Mouse (Mus musculus): ENCODE measurements around the gene Sdk2. TPM values are rescaled to one million over a fixed set of nuclear protein-coding genes. Genes with fewer than 3 reads are reported as not detected.

The Sdk2 gene
- polyA plus RNA-seq, 1 experiment from 2014 or later, result 4.3 TPM

DNA sequence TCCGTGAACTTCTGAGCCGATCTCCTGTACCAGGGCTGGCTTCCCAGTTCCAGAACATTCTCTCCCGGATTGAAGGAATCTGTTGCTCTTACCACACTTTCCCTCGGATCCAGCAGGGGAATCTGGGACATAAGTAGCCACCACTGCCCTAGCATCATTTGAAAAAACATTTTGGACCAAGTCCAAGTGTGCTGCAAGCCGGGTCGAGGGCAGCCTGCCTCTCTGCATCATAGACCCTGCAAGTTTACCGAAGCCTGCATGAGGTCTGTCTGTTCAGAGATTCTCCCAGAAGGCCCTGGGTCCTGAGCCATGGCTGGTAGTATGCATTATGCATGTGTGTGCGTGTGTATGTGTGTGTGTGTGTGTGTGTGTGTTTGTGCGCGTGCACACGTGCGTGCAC is 271.0 kb downstream of the Sdk2 start:
- H3K27ac ChIP-seq (ENCODE audit: low read length), result no peak overlapping the region
- no peaks in the 10 kb centered on the region for H3K27me3 ChIP-seq (ENCODE audit: control insufficient read depth, insufficient read depth, low read length)
- 76% methylated on average over 12 of the region's 12 CpGs for WGBS
- ATAC-seq (ENCODE audit: insufficient number of reproducible peaks, insufficient read depth, low FRiP score, low read depth), result no peak
- H3K4me2 ChIP-seq (replicated peaks; ENCODE audit: low read depth, low read length), result no peak overlapping the region
- H3K9me3 ChIP-seq (ENCODE audit: control insufficient read depth, low read depth, low read length), result no peaks in the 10 kb centered on the region
- peaks cover 14% of the 10 kb centered on the region for H3K4me1 ChIP-seq (ENCODE audit: control insufficient read depth, insufficient read depth, low read length)
- H3K4me3 ChIP-seq (ENCODE audit: low read depth, low read length), result no peak overlapping the region
- no peaks in the 10 kb centered on the region for H3K36me3 ChIP-seq (ENCODE audit: control insufficient read depth, insufficient read depth, low read length)
- H3K9ac ChIP-seq (replicated peaks; ENCODE audit: low read depth, low read length), result no peak overlapping the region

DNA sequence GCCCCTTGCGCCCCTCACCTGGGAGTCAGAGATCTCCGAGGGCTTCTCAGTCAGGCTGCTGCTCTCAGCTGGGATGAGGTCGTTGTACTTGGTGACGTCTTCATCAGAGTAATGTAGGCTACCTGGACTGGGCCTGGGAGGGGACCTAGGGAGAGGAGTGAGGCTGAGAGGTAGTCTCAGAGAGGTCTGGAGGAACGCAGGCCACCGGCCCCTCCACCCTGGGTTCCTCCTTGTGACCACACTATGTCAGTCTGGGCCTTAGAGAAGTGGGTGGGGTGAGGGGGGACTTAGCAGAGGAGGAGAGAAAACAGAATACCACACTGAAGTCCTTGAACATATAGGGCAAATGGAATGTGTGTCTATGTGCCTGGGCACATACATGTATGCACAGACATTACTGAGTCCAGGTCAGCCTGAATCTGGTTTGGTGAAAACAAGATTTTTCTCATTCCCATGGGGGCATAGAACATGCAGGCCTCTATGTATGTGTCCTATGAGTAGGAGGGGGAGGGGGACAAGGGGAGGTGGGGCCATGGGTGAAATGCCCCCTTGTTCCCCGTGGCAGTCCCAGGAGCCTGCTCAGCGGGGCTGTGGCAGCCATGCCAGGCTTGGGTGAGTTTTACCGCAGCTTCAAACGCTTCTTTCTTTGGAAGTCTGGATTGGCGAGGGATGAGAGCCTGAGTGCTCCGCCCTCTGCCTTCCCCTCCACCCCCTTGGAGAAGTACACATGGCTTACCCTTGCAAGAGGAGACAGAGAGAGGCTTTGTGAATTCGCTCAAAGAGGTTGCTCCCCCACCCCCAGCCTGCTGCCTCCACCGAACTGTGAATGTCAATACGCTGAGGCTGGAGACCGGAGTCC is 275.3 kb downstream of the Sdk2 start:
- Histone ChIP-seq H3K4me3 (ENCODE audit: low read depth, low read length) (no peak overlapping the region), H3K9me3 (ENCODE audit: control insufficient read depth, low read depth, low read length) (no peaks in the 10 kb centered on the region), H3K27ac (ENCODE audit: low read length) (peak overlapping the region; percentile 39), H3K36me3 (ENCODE audit: control insufficient read depth, insufficient read depth, low read length) (no peaks in the 10 kb centered on the region), H3K4me2 (replicated peaks; ENCODE audit: low read depth, low read length) (no peak overlapping the region), H3K9ac (replicated peaks; ENCODE audit: low read depth, low read length) (no peak overlapping the region), H3K4me1 (ENCODE audit: control insufficient read depth, insufficient read depth, low read length) (peaks cover 21% of the 10 kb centered on the region), H3K27me3 (ENCODE audit: control insufficient read depth, insufficient read depth, low read length) (no peaks in the 10 kb centered on the region)
- ATAC-seq (ENCODE audit: insufficient number of reproducible peaks, insufficient read depth, low FRiP score, low read depth), result peak; percentile 35; the same call in 1 of the 2 replicates
- WGBS, result 47% methylated on average over 16 of the region's 16 CpGs

DNA sequence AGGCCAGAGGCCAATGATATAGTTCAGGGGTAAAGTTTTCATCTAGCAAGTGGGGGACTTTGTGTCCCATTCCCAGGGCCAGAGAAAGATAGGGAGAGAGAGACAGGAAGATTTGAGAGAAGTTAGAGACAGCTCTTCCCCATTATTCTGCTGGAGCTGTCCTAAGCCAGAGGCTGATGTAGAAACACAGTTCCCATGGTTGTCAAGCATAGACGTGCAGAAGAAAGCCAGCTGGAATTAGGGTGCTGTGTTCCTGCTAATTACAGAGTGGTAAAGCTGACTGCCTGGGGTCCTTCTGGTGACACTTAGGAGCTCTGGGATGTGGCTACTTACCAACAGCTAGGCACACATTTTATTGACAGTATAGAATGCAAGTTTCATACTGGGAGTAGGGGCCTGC is 277.7 kb downstream of the Sdk2 start:
- Histone ChIP-seq H3K27me3 (ENCODE audit: control insufficient read depth, insufficient read depth, low read length) (no peaks in the 10 kb centered on the region), H3K27ac (ENCODE audit: low read length) (peak overlapping the region; percentile 90), H3K4me3 (ENCODE audit: low read depth, low read length) (no peak overlapping the region), H3K9ac (replicated peaks; ENCODE audit: low read depth, low read length) (no peak overlapping the region), H3K4me2 (replicated peaks; ENCODE audit: low read depth, low read length) (no peak overlapping the region), H3K36me3 (ENCODE audit: control insufficient read depth, insufficient read depth, low read length) (no peaks in the 10 kb centered on the region), H3K4me1 (ENCODE audit: control insufficient read depth, insufficient read depth, low read length) (peaks cover 44% of the 10 kb centered on the region), H3K9me3 (ENCODE audit: control insufficient read depth, low read depth, low read length) (no peaks in the 10 kb centered on the region)
- 30% methylated on average over 1 of the region's 1 CpGs for WGBS
- ATAC-seq (ENCODE audit: insufficient number of reproducible peaks, insufficient read depth, low FRiP score, low read depth), result no peak

DNA sequence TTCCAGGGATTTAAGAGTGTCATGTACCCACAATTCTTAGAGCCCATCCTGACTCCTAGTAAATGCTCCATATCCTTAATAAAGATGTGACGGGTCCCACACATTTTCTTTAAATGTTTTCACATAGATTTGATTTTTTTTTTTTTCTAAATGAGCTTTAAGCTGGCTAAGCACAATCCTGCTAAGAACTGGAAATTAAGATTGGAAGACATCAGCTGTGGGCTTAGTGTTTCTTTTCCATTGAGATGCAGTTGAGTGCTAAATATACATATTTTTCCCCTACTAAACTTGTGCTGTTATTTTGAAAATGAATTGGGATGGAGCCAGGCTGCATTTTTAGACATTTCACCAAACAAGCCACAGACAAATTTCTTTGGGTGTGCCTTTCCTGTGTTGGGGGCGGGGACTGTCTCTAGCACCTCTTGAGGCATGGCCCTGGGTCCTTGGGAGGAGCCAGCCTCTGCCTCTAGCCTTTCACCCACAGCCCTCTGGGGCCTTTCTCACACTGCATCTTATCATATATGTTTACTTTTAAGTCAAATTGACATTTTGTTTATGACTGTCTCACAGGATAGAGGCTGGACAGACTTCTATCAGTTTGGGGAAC is 278.6 kb downstream of the Sdk2 start:
- peaks cover 44% of the 10 kb centered on the region for H3K4me1 ChIP-seq (ENCODE audit: control insufficient read depth, insufficient read depth, low read length)
- no peak overlapping the region for H3K4me2 ChIP-seq (replicated peaks; ENCODE audit: low read depth, low read length)
- H3K9me3 ChIP-seq (ENCODE audit: control insufficient read depth, low read depth, low read length), result no peaks in the 10 kb centered on the region

DNA sequence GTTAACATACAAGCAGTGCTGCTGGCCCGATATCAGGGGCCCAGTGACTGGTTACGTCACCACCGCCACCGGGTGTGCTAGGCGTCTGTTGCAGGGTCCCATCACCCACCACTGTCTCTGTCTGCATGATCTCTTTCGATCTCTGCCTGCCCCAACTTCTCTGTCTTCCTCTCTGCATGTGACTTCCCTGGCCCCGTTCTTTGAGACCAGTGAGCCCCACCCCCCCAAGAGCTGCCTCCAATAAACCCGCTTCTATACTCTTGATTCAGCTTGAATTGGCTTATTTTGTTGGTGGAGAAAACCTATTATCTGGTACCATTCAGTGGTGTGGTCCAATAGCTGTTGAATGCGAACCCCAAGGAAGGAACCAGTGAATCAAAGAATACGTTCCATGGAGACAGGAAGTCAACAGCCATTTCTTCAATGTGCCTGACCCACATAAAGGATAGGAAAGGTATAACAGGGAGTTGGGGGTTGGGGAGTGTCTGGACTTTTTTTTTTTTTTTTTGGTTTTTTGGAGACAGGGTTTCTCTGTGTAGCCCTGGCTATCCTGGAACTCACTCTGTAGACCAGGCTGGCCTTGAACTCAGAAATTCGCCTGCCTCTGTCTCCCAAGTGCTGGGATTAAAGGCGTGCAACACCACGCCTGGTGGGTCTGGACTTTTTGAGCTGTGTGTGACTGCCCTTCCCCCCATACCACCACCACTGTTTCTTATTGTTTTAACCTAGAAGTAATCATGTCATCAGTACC is 279.2 kb downstream of the Sdk2 start:
- no peak for ATAC-seq (ENCODE audit: insufficient number of reproducible peaks, insufficient read depth, low FRiP score, low read depth)
- H3K27ac ChIP-seq (ENCODE audit: low read length), result peak overlapping the region; percentile 98; the same call in 1 of the 2 replicates
- peaks cover 44% of the 10 kb centered on the region for H3K4me1 ChIP-seq (ENCODE audit: control insufficient read depth, insufficient read depth, low read length)
- WGBS, result 85% methylated on average over 13 of the region's 13 CpGs
- no peaks in the 10 kb centered on the region for H3K27me3 ChIP-seq (ENCODE audit: control insufficient read depth, insufficient read depth, low read length)
- H3K4me2 ChIP-seq (replicated peaks; ENCODE audit: low read depth, low read length), result no peak overlapping the region
- no peaks in the 10 kb centered on the region for H3K9me3 ChIP-seq (ENCODE audit: control insufficient read depth, low read depth, low read length)
- no peak overlapping the region for H3K4me3 ChIP-seq (ENCODE audit: low read depth, low read length)
- no peaks in the 10 kb centered on the region for H3K36me3 ChIP-seq (ENCODE audit: control insufficient read depth, insufficient read depth, low read length)
- H3K9ac ChIP-seq (replicated peaks; ENCODE audit: low read depth, low read length), result no peak overlapping the region

More for the DNA sequence above, 278.6 kb downstream of the Sdk2 start:
- Histone ChIP-seq H3K4me3 (ENCODE audit: low read depth, low read length) (no peak overlapping the region), H3K27me3 (ENCODE audit: control insufficient read depth, insufficient read depth, low read length) (no peaks in the 10 kb centered on the region), H3K9ac (replicated peaks; ENCODE audit: low read depth, low read length) (no peak overlapping the region), H3K36me3 (ENCODE audit: control insufficient read depth, insufficient read depth, low read length) (no peaks in the 10 kb centered on the region), H3K27ac (ENCODE audit: low read length) (peak overlapping the region; percentile 90)
- WGBS, result 43% methylated on average over 2 of the region's 2 CpGs
- ATAC-seq (ENCODE audit: insufficient number of reproducible peaks, insufficient read depth, low FRiP score, low read depth), result peak; percentile 15; the same call in 1 of the 2 replicates

DNA sequence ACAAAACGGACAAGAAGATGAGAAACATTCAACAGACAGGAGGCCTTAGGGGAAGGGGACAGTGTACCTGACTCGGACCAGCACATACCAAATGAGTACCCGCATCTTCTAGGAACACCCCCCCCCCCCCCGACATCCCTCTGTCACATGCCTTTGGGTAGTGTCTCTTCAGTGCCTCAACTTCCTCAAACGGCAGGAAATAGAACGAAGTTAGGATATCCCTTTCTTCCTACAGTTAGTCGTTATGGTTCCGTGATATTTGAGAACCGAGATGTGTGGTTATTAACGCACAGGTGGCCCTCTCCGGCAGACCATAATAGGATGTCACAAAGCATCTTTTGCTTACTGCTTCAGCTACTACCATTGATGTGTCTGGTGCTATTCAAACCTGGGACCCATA is 279.8 kb downstream of the Sdk2 start:
- 80% methylated on average over 11 of the region's 11 CpGs for WGBS
- Histone ChIP-seq H3K9ac (replicated peaks; ENCODE audit: low read depth, low read length) (no peak overlapping the region), H3K4me2 (replicated peaks; ENCODE audit: low read depth, low read length) (peak overlapping the region; percentile 52; the same call in 1 of the 2 replicates), H3K27ac (ENCODE audit: low read length) (peak overlapping the region; percentile 98; the same call in 1 of the 2 replicates), H3K36me3 (ENCODE audit: control insufficient read depth, insufficient read depth, low read length) (no peaks in the 10 kb centered on the region), H3K4me3 (ENCODE audit: low read depth, low read length) (no peak overlapping the region), H3K9me3 (ENCODE audit: control insufficient read depth, low read depth, low read length) (no peaks in the 10 kb centered on the region), H3K4me1 (ENCODE audit: control insufficient read depth, insufficient read depth, low read length) (peaks cover 47% of the 10 kb centered on the region), H3K27me3 (ENCODE audit: control insufficient read depth, insufficient read depth, low read length) (no peaks in the 10 kb centered on the region)
- no peak for ATAC-seq (ENCODE audit: insufficient number of reproducible peaks, insufficient read depth, low FRiP score, low read depth)

DNA sequence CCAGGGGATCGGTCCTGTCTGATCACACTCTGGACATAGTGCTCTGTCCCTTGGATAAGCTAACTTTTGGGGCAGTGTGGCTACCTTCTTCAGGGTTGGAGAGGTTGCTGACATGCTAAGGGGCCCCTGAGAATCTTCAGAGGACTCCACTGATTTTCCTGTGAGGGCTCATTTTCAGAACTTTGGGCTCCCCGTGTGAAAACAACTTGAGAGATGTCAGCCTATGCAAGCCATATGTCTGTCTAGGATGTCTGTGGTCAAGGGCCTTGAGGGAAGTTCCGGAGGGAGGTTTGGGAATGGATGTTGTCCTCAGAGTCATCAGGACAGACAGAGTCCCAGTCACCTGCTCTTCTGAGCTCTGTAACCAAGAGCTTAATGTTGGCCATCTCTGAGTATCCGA is 280.5 kb downstream of the Sdk2 start:
- H3K4me2 ChIP-seq (replicated peaks; ENCODE audit: low read depth, low read length), result peak overlapping the region; percentile 52
- peak overlapping the region; percentile 98 for H3K27ac ChIP-seq (ENCODE audit: low read length)
- H3K27me3 ChIP-seq (ENCODE audit: control insufficient read depth, insufficient read depth, low read length), result no peaks in the 10 kb centered on the region
- ATAC-seq (ENCODE audit: insufficient number of reproducible peaks, insufficient read depth, low FRiP score, low read depth), result no peak
- H3K36me3 ChIP-seq (ENCODE audit: control insufficient read depth, insufficient read depth, low read length), result no peaks in the 10 kb centered on the region
- peaks cover 44% of the 10 kb centered on the region for H3K4me1 ChIP-seq (ENCODE audit: control insufficient read depth, insufficient read depth, low read length)
- WGBS, result 33% methylated on average over 4 of the region's 4 CpGs
- peak overlapping the region; percentile 28; the same call in 1 of the 2 replicates for H3K4me3 ChIP-seq (ENCODE audit: low read depth, low read length)
- 0 out of 2 replicates have a peak overlapping the region, but pooled peaks have one; percentile 19 for H3K9ac ChIP-seq (replicated peaks; ENCODE audit: low read depth, low read length)
- no peaks in the 10 kb centered on the region for H3K9me3 ChIP-seq (ENCODE audit: control insufficient read depth, low read depth, low read length)
